Mouse (Mus musculus): ENCODE results near the gene Tctex1d2.

Gene Tctex1d2

GRCm38 (mm10) chr16:32419517-32420483, at the start of gene Tctex1d2:
Gene Tctex1d2 (plus strand): TSS chr16:32419702.
- DNase-seq (ENCODE audit: low read depth, low spot score) = peak; percentile 77

GRCm38 (mm10) chr16:32371351-32371750, 48.2 kb upstream of the Tctex1d2 start:
- no peak for DNase-seq (ENCODE audit: low read depth, low spot score)

- no peak for DNase-seq (ENCODE audit: low read depth, low spot score)
Measured at GRCm38 (mm10) chr16:32379575-32379974, 39.9 kb upstream of the Tctex1d2 start.

GRCm38 (mm10) chr16:32382901-32383300, 36.6 kb upstream of the Tctex1d2 start:
- no peak for DNase-seq (ENCODE audit: low read depth, low spot score)

GRCm38 (mm10) chr16:32384885-32385284, 34.6 kb upstream of the Tctex1d2 start:
- no peak for DNase-seq (ENCODE audit: low read depth, low spot score)

- no peak for DNase-seq (ENCODE audit: low read depth, low spot score)
Measured at GRCm38 (mm10) chr16:32386826-32387225, 32.7 kb upstream of the Tctex1d2 start.

- no peak for DNase-seq (ENCODE audit: low read depth, low spot score)
Measured at GRCm38 (mm10) chr16:32389049-32389448, 30.5 kb upstream of the Tctex1d2 start.

- DNase-seq (ENCODE audit: low read depth, low spot score) = no peak
Measured at GRCm38 (mm10) chr16:32389841-32390240, 29.7 kb upstream of the Tctex1d2 start.

- no peak for DNase-seq (ENCODE audit: low read depth, low spot score)
Measured at GRCm38 (mm10) chr16:32390882-32391281, 28.6 kb upstream of the Tctex1d2 start.

GRCm38 (mm10) chr16:32395679-32396540, 23.6 kb upstream of the Tctex1d2 start:
- DNase-seq (ENCODE audit: low read depth, low spot score) = no peak

- DNase-seq (ENCODE audit: low read depth, low spot score) = no peak
Measured at GRCm38 (mm10) chr16:32396541-32396835, 23.0 kb upstream of the Tctex1d2 start.

- no peak for DNase-seq (ENCODE audit: low read depth, low spot score)
Measured at GRCm38 (mm10) chr16:32398206-32398605, 21.3 kb upstream of the Tctex1d2 start.

GRCm38 (mm10) chr16:32400267-32400666, 19.2 kb upstream of the Tctex1d2 start, which contains the start of gene Tm4sf19:
Gene Tm4sf19 (plus strand): TSS chr16:32400506.
- DNase-seq (ENCODE audit: low read depth, low spot score) = no peak

GRCm38 (mm10) chr16:32401335-32401965, 18.1 kb upstream of the Tctex1d2 start:
- no peak for DNase-seq (ENCODE audit: low read depth, low spot score)

GRCm38 (mm10) chr16:32402818-32403217, 16.7 kb upstream of the Tctex1d2 start:
- no peak for DNase-seq (ENCODE audit: low read depth, low spot score)

- DNase-seq (ENCODE audit: low read depth, low spot score) = no peak
Measured at GRCm38 (mm10) chr16:32405716-32406115, 13.8 kb upstream of the Tctex1d2 start.

- DNase-seq (ENCODE audit: low read depth, low spot score) = no peak
Measured at GRCm38 (mm10) chr16:32406671-32407070, 12.8 kb upstream of the Tctex1d2 start.

GRCm38 (mm10) chr16:32407730-32408129, 11.8 kb upstream of the Tctex1d2 start:
- DNase-seq (ENCODE audit: low read depth, low spot score) = no peak

- no peak for DNase-seq (ENCODE audit: low read depth, low spot score)
Measured at GRCm38 (mm10) chr16:32417457-32417856, 2.0 kb upstream of the Tctex1d2 start.

GRCm38 (mm10) chr16:32427506-32427905, 8.0 kb downstream of the Tctex1d2 start:
- no peak for DNase-seq (ENCODE audit: low read depth, low spot score)

- DNase-seq (ENCODE audit: low read depth, low spot score) = peak; percentile 81
Measured at GRCm38 (mm10) chr16:32430474-32431046, 11.1 kb downstream of the Tctex1d2 start, which contains the start of gene Pcyt1a. Gene Pcyt1a (plus strand): TSS chr16:32430921.
